Mouse (Mus musculus) lung, adult 2 months (tissue): ENCODE measurements at regions not wholly inside any gene's neighbourhood (a gene's known extent, or its start where the extent isn't known, plus 50 kb on each side); places are given as distances from the start of the nearest gene placed in this dataset.

ENCODE experiments used
- CTCF ChIP-seq: fragments of 200-500 bp; IDR thresholded peaks from 2 replicates; pipeline ENCODE4 v1.5.1; 2011; ENCODE audit warnings: mild to moderate bottlenecking, low read length, control low read depth; ENCODE audit not compliant: insufficient read depth
- POLR2A ChIP-seq: fragments of 200-500 bp; IDR thresholded peaks from 2 replicates; pipeline ENCODE4 v1.6.1; 2011; ENCODE audit warnings: low read depth, mild to moderate bottlenecking, control low read depth, low read length, borderline replicate concordance; ENCODE audit errors: extremely low read depth

DNA sequence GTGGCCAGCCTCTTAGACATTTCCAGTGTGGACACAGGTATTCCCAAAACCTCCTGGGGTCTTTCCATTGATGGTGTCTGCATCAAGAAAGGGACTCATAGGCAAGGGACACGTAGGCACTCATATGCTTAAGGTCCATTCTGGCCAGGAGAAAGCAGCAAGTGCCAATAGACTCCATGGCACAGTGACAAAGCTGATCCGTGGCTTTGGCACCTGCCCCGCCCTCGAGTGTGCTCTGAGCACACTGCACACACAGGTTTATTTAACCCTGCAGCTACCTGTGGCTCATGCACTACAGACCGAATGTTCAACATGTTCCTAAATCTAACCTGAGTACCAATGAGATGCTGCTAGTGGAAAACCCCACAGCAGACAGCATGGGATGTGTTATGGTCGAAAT lies 192.1 kb upstream of the Irx5 start:
- TF ChIP-seq CTCF (no peak), POLR2A (no peak)
